Mouse (Mus musculus) lung, postnatal 0 days (tissue): ENCODE results near the gene Aqr.

Experiments
- CTCF ChIP-seq: IDR thresholded peaks from 2 replicates; pipeline ENCODE4 v1.5.1; 2016; ENCODE audit warnings: antibody characterized with exemption, mild to moderate bottlenecking
- EP300 ChIP-seq: IDR thresholded peaks from 2 replicates; pipeline ENCODE4 v1.6.1; 2016; ENCODE audit warnings: antibody characterized with exemption, mild to moderate bottlenecking, control low read depth

DNA sequence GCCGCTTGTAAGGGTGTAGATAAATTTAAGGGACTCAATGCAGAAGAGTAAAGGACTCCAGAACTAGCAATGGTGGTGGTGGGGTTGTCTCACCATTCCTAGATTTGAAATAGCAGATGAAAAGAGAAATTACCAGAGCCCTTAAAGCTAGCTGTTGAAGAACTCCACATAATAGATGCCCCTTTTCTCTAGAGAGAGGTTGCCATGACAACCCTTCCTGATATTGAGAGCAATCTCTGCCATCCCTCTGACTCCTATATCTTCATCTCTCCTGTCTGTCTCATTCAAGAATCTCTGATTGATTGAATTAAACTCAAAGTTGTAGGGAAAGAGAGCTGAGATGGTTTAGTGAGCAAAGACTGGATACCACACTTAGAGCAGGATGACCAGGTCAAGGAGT, 49.7 kb upstream of the Aqr start:
- TF ChIP-seq CTCF (no peak), EP300 (no peak)
